Mouse (Mus musculus): ENCODE measurements at regions not wholly inside any gene's neighbourhood (a gene's known extent, or its start where the extent isn't known, plus 50 kb on each side); places are given as distances from the start of the nearest gene placed in this dataset.
"Not testable (repeated sequence)": the region's sequence is repeated elsewhere in the genome, so short reads cannot be mapped to it uniquely, and the experiment has no call there.

GRCm38 (mm10) chr1:154018241-154018640 lies 118.2 kb upstream of the Teddm2 start:
- no peak for DNase-seq (ENCODE audit: low spot score)

DNA sequence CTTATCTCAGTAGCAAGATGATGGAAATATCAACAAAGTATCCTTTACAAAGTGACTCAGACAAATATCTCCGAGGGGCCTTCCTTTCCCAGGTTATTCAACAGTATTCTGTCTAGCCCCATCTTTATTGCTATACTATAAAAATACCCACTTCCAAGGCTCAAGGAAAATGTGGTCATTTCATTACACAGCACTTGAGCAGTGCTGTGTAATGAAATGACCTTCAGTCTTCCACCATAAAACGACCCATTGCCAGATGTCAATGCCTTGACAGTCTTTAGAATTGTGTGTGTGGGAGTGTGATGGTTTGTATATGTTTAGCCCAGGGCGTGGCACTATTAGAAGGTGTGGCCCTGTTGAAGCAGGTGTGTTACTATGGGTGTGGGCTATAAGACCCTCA lies 124.3 kb upstream of the Teddm2 start:
- no peak for DNase-seq (ENCODE audit: low spot score)

DNA sequence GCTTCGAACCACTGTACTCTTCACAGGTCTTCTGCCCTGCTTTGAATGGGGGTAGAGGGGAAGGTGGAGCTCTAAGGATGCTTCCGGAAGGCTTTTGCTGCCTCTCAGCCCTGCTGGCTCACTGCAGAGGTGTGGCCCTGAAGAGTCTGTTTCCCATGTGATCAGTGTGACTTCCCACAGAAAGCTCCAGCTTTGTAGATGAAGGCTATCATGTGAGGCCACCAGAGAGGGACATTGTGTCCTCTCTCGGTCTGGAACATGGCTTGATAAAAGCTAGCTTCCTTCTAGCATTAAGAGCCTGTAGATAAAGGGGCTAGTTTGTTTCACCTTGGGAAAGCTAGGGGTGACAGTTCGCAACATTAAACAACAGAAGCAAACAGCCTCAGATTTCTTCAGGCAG lies 127.3 kb upstream of the Teddm2 start:
- DNase-seq (ENCODE audit: low spot score) = no peak

GRCm38 (mm10) chr1:154029826-154030225 lies 129.8 kb upstream of the Teddm2 start:
- no peak for DNase-seq (ENCODE audit: low spot score)

- peak; percentile 61 for DNase-seq (ENCODE audit: low spot score)
Measured at GRCm38 (mm10) chr1:154032669-154033099, 132.7 kb upstream of the Teddm2 start.

GRCm38 (mm10) chr1:154033958-154034606 lies 134.1 kb upstream of the Teddm2 start:
- DNase-seq (ENCODE audit: low spot score) = peak; percentile 54

- DNase-seq (ENCODE audit: low spot score) = no peak
Measured at GRCm38 (mm10) chr1:154036729-154037270, 136.8 kb upstream of the Teddm2 start.

- DNase-seq (ENCODE audit: low spot score) = no peak
Measured at GRCm38 (mm10) chr1:154038241-154038640, 138.2 kb upstream of the Teddm2 start.

GRCm38 (mm10) chr1:154040907-154041306 lies 140.9 kb upstream of the Teddm2 start:
- DNase-seq (ENCODE audit: low spot score) = no peak

- no peak for DNase-seq (ENCODE audit: low spot score)
Measured at GRCm38 (mm10) chr1:154042956-154043355, 142.9 kb upstream of the Teddm2 start.

DNA sequence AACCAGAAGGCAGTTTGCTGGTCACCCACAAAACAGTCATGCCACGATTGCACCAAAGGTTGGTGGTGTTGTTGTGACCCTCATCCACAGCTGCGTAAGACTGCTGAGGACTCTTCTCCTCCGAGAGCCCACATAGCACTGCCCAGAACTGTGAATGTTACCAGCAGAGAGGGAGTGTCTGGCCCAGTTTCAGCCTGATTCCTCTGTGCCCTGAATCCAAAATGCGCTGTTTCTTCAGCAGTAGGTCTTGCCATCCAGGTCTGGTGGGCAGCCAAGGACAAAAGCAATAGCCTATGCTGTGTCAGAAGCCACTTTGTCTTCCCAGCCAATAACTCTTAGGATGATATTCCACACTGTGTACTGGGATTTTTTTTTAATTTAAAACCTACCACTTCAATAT lies 144.7 kb upstream of the Teddm2 start:
- DNase-seq (ENCODE audit: low spot score) = no peak

- no peak for DNase-seq (ENCODE audit: low spot score)
Measured at GRCm38 (mm10) chr1:154045951-154046350, 145.9 kb upstream of the Teddm2 start.

DNA sequence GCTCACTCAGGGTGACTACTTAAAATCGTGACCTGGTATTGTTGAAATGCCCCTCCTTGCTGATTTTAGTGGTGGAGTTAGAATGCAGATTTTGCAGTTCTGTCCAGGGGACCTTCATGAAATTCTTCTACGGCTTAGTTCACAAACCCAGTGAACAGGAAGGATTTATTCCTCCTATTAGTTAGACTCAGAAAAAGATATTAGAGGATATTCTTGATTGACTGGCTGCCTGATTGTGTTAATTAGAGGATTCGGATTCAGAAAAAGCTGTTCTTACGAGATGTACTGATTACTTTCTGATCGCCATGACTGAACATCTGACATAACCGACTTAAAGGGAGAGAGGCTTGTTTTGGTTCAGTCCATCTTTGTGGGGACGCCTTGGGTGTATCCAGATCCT lies 147.3 kb upstream of the Zfp648 start:
- DNase-seq (ENCODE audit: low spot score) = no peak

GRCm38 (mm10) chr1:154054874-154055273 lies 146.1 kb upstream of the Zfp648 start:
- no peak for DNase-seq (ENCODE audit: low spot score)

DNA sequence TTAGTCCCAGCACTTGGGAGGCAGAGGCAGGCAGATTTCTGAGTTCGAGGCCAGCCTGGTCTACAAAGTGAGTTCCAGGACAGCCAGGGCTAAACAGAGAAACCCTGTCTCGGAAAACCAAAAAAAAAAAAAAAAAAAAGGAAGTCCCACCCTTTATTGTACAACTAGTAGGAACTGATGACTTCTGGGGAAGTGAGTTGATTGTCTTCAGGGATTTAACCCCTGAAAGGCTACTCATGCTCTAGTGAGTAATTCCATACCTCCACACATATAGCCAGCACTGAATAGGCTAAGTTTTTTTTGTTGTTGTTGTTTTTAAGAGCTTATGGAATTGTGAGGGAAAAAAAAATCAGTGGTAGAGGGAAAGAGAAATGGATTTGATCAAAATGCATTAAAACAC lies 139.6 kb upstream of the Zfp648 start:
- DNase-seq (ENCODE audit: low spot score) = not testable (repeated sequence)

- DNase-seq (ENCODE audit: low spot score) = no peak
Measured at GRCm38 (mm10) chr1:154061851-154062250, 139.1 kb upstream of the Zfp648 start.

DNA sequence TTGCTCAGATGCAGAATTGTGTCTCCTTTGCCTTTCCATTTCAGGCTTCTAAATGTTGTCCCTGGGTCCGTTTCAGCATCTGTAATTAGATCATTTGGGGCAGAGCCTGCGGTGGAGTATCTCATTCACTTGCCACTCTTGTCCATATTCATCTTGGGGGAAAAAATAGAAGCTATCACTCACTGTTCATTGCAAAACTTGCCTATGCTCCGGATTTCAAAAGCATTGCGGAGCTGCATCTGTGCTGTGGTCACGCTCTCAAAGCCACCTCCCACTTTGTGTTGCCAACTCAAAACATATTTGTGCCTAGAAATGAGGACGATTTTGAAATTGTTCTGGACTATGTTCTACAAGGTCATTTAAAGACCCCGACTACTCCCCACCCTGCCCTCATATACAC lies 138.3 kb upstream of the Zfp648 start:
- DNase-seq (ENCODE audit: low spot score) = no peak

DNA sequence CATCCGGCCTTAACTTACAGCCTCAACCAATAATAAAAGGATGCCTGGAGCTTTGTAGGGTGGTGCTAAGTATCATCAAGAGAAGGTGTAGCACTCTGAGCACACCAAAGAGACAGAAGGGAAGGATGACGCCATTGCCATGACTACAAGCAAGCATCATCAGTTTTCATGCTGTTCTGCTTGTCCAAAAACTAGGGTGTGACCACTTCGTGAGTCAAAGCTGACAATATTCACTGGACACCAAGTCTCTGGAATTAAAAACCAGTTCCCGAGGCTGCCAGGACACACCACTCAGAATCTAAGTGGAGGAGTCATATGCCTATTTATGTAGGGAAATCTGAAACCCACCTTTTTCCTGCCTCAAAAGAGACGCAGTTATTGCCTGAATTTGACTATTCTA lies 136.4 kb upstream of the Zfp648 start:
- DNase-seq (ENCODE audit: low spot score) = no peak

- no peak for DNase-seq (ENCODE audit: low spot score)
Measured at GRCm38 (mm10) chr1:154065336-154066329, 135.4 kb upstream of the Zfp648 start.

DNA sequence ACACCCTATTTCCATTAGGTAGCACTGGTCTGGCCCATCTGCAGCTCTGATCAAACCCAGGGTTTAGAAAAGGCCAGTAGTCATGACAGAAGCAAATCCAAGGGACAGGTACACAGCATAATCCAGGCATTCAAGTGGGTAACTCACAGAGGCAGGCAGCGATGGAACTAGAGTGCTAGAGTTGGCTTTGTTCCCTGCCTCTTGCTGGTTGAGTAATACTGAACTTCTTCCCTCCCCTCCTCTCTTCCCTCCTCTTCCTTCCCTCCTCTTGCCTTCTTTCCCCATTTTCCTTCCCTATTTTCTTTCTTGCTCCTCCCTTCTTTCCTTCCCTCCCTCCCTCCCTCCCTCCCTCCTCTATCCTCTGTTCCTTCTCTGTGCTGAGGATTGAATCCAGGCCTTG lies 133.1 kb upstream of the Zfp648 start:
- DNase-seq (ENCODE audit: low spot score) = no peak

GRCm38 (mm10) chr1:154074270-154074669 lies 126.7 kb upstream of the Zfp648 start:
- no peak for DNase-seq (ENCODE audit: low spot score)

GRCm38 (mm10) chr1:154076684-154077475 lies 124.1 kb upstream of the Zfp648 start:
- no peak for DNase-seq (ENCODE audit: low spot score)
